Mouse (Mus musculus): ENCODE results near the gene Numa1.

DNA sequence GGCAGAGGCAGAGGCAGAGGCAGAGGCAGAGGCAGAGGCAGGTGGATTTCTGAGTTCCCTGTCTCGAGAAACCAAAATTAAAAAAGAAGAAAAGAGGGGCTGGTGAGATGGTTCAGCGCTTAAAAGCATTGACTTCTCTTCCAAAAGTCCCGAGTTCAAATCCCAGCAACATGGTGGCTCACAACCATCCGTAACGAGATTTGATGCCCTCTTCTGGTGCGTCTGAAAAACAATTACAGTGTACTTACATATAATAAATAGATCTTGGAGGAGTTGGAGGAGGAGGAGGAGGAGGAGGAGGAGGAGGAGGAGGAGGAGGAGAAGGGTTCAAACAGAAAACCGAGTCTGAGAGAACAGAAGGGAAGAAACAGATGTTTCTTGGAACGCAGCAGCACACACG, 38.2 kb upstream of the Numa1 start:
- TF ChIP-seq CTCF (IDR thresholded peaks at IDR 0.05; ENCODE audit: extremely low read depth, insufficient read length, insufficient replicate concordance, low read depth, low read length) (no peak), POLR2A (IDR thresholded peaks at IDR 0.05; ENCODE audit: low read depth, low read length) (no peak)
